Mouse (Mus musculus): ENCODE data around the gene Cdkn2aip. TPM values are rescaled to one million over a fixed set of nuclear protein-coding genes. Genes with fewer than 3 reads are reported as not detected.

The Cdkn2aip gene
- 20.0 and 21.0 TPM in 2 replicates for polyA plus RNA-seq (2015; fragmentation: Nextera tagmentation; extraction: Ambion mirVana)

- ATAC-seq = peak; percentile 96
- H3K36me3 ChIP-seq (ENCODE audit: control insufficient read depth, insufficient read depth, low read length) = 0 out of 2 replicates have a peak, but pooled peaks cover 3% of the 10 kb centered on the region
- H3K27me3 ChIP-seq (replicated peaks; ENCODE audit: control insufficient read depth, insufficient read depth, low read length) = no peaks in the 10 kb centered on the region
- H3K27ac ChIP-seq (ENCODE audit: low read length) = peak within 1 kb of the TSS; percentile 88
- peak within 1 kb of the TSS; percentile 74 for H3K4me2 ChIP-seq (ENCODE audit: low read depth, low read length)
- H3K4me3 ChIP-seq (ENCODE audit: low read length) = peak within 1 kb of the TSS; percentile 98
- WGBS = under 1% methylated on average over 111 of the region's 114 CpGs
- H3K9me3 ChIP-seq (ENCODE audit: control insufficient read depth, low read length) = no peaks in the 10 kb centered on the region
- peaks cover 5% of the 10 kb centered on the region; the same call in 1 of the 2 replicates for H3K4me1 ChIP-seq (ENCODE audit: control insufficient read depth, insufficient read depth, low read length)
- peak within 1 kb of the TSS; percentile 92 for H3K9ac ChIP-seq (ENCODE audit: low read depth, low read length)
Observed at GRCm38 (mm10) chr8:47713761-47714745, at the start of gene Cdkn2aip. Cdkn2aip (minus strand) TSS chr8:47713932.

GRCm38 (mm10) chr8:47763194-47763593, 49.5 kb upstream of the Cdkn2aip start:
- 42% methylated on average over 9 of the region's 9 CpGs for WGBS
- no peaks in the 10 kb centered on the region for H3K9me3 ChIP-seq (ENCODE audit: control insufficient read depth, low read length)
- H3K4me1 ChIP-seq (ENCODE audit: control insufficient read depth, insufficient read depth, low read length) = no peaks in the 10 kb centered on the region
- ATAC-seq = no peak
- H3K36me3 ChIP-seq (ENCODE audit: control insufficient read depth, insufficient read depth, low read length) = no peaks in the 10 kb centered on the region
- H3K4me2 ChIP-seq (ENCODE audit: low read depth, low read length) = no peak overlapping the region
- no peaks in the 10 kb centered on the region for H3K27me3 ChIP-seq (replicated peaks; ENCODE audit: control insufficient read depth, insufficient read depth, low read length)
- no peak overlapping the region for H3K4me3 ChIP-seq (ENCODE audit: low read length)
- H3K27ac ChIP-seq (ENCODE audit: low read length) = no peak overlapping the region
- no peak overlapping the region for H3K9ac ChIP-seq (ENCODE audit: low read depth, low read length)

- Histone ChIP-seq H3K4me2 (ENCODE audit: low read depth, low read length) (no peak overlapping the region), H3K9me3 (ENCODE audit: control insufficient read depth, low read length) (no peaks in the 10 kb centered on the region), H3K4me1 (ENCODE audit: control insufficient read depth, insufficient read depth, low read length) (no peaks in the 10 kb centered on the region), H3K27ac (ENCODE audit: low read length) (no peak overlapping the region), H3K27me3 (replicated peaks; ENCODE audit: control insufficient read depth, insufficient read depth, low read length) (no peaks in the 10 kb centered on the region), H3K36me3 (ENCODE audit: control insufficient read depth, insufficient read depth, low read length) (no peaks in the 10 kb centered on the region), H3K9ac (ENCODE audit: low read depth, low read length) (no peak overlapping the region), H3K4me3 (ENCODE audit: low read length) (no peak overlapping the region)
- WGBS = 45% methylated on average over 11 of the region's 11 CpGs
- ATAC-seq = no peak
Observed at GRCm38 (mm10) chr8:47760685-47761084, 47.0 kb upstream of the Cdkn2aip start.

- no peak overlapping the region for H3K27ac ChIP-seq (ENCODE audit: low read length)
- H3K36me3 ChIP-seq (ENCODE audit: control insufficient read depth, insufficient read depth, low read length) = no peaks in the 10 kb centered on the region
- no peaks in the 10 kb centered on the region for H3K4me1 ChIP-seq (ENCODE audit: control insufficient read depth, insufficient read depth, low read length)
- H3K4me2 ChIP-seq (ENCODE audit: low read depth, low read length) = no peak overlapping the region
- H3K9ac ChIP-seq (ENCODE audit: low read depth, low read length) = no peak overlapping the region
- 66% methylated on average over 4 of the region's 4 CpGs for WGBS
- no peaks in the 10 kb centered on the region for H3K9me3 ChIP-seq (ENCODE audit: control insufficient read depth, low read length)
- H3K27me3 ChIP-seq (replicated peaks; ENCODE audit: control insufficient read depth, insufficient read depth, low read length) = no peaks in the 10 kb centered on the region
- no peak overlapping the region for H3K4me3 ChIP-seq (ENCODE audit: low read length)
- no peak for ATAC-seq
Observed at GRCm38 (mm10) chr8:47760186-47760585, 46.5 kb upstream of the Cdkn2aip start.

- no peak for ATAC-seq
- H3K4me3 ChIP-seq (ENCODE audit: low read length) = no peak overlapping the region
- H3K4me2 ChIP-seq (ENCODE audit: low read depth, low read length) = no peak overlapping the region
- WGBS = 88% methylated on average over 3 of the region's 3 CpGs
- no peak overlapping the region for H3K27ac ChIP-seq (ENCODE audit: low read length)
- no peaks in the 10 kb centered on the region for H3K36me3 ChIP-seq (ENCODE audit: control insufficient read depth, insufficient read depth, low read length)
- no peaks in the 10 kb centered on the region for H3K9me3 ChIP-seq (ENCODE audit: control insufficient read depth, low read length)
- H3K9ac ChIP-seq (ENCODE audit: low read depth, low read length) = no peak overlapping the region
- no peaks in the 10 kb centered on the region for H3K27me3 ChIP-seq (replicated peaks; ENCODE audit: control insufficient read depth, insufficient read depth, low read length)
- H3K4me1 ChIP-seq (ENCODE audit: control insufficient read depth, insufficient read depth, low read length) = no peaks in the 10 kb centered on the region
Observed at GRCm38 (mm10) chr8:47753121-47753520, 39.4 kb upstream of the Cdkn2aip start.

GRCm38 (mm10) chr8:47750096-47750495, 36.4 kb upstream of the Cdkn2aip start:
- Histone ChIP-seq H3K27me3 (replicated peaks; ENCODE audit: control insufficient read depth, insufficient read depth, low read length) (no peaks in the 10 kb centered on the region), H3K4me2 (ENCODE audit: low read depth, low read length) (no peak overlapping the region), H3K9ac (ENCODE audit: low read depth, low read length) (no peak overlapping the region), H3K4me3 (ENCODE audit: low read length) (no peak overlapping the region), H3K9me3 (ENCODE audit: control insufficient read depth, low read length) (no peaks in the 10 kb centered on the region), H3K27ac (ENCODE audit: low read length) (no peak overlapping the region), H3K4me1 (ENCODE audit: control insufficient read depth, insufficient read depth, low read length) (no peaks in the 10 kb centered on the region), H3K36me3 (ENCODE audit: control insufficient read depth, insufficient read depth, low read length) (no peaks in the 10 kb centered on the region)
- no peak for ATAC-seq
- WGBS = 43% methylated on average over 14 of the region's 14 CpGs

- Histone ChIP-seq H3K27me3 (replicated peaks; ENCODE audit: control insufficient read depth, insufficient read depth, low read length) (no peaks in the 10 kb centered on the region), H3K4me2 (ENCODE audit: low read depth, low read length) (no peak overlapping the region; the same call in 1 of the 2 replicates), H3K4me1 (ENCODE audit: control insufficient read depth, insufficient read depth, low read length) (no peaks in the 10 kb centered on the region), H3K9ac (ENCODE audit: low read depth, low read length) (no peak overlapping the region), H3K36me3 (ENCODE audit: control insufficient read depth, insufficient read depth, low read length) (no peaks in the 10 kb centered on the region), H3K4me3 (ENCODE audit: low read length) (no peak overlapping the region), H3K27ac (ENCODE audit: low read length) (no peak overlapping the region), H3K9me3 (ENCODE audit: control insufficient read depth, low read length) (no peaks in the 10 kb centered on the region)
- no peak for ATAC-seq
- WGBS = 62% methylated on average over 8 of the region's 8 CpGs
Observed at GRCm38 (mm10) chr8:47749491-47749890, 35.8 kb upstream of the Cdkn2aip start.

GRCm38 (mm10) chr8:47746304-47746703, 32.6 kb upstream of the Cdkn2aip start:
- Histone ChIP-seq H3K27me3 (replicated peaks; ENCODE audit: control insufficient read depth, insufficient read depth, low read length) (no peaks in the 10 kb centered on the region), H3K4me3 (ENCODE audit: low read length) (no peak overlapping the region), H3K9me3 (ENCODE audit: control insufficient read depth, low read length) (no peaks in the 10 kb centered on the region), H3K9ac (ENCODE audit: low read depth, low read length) (no peak overlapping the region), H3K4me1 (ENCODE audit: control insufficient read depth, insufficient read depth, low read length) (no peaks in the 10 kb centered on the region), H3K36me3 (ENCODE audit: control insufficient read depth, insufficient read depth, low read length) (no peaks in the 10 kb centered on the region), H3K4me2 (ENCODE audit: low read depth, low read length) (no peak overlapping the region), H3K27ac (ENCODE audit: low read length) (no peak overlapping the region)
- WGBS = 70% methylated on average over 12 of the region's 12 CpGs
- no peak for ATAC-seq

- no peaks in the 10 kb centered on the region for H3K27me3 ChIP-seq (replicated peaks; ENCODE audit: control insufficient read depth, insufficient read depth, low read length)
- no peak overlapping the region for H3K27ac ChIP-seq (ENCODE audit: low read length)
- H3K4me2 ChIP-seq (ENCODE audit: low read depth, low read length) = no peak overlapping the region
- H3K4me3 ChIP-seq (ENCODE audit: low read length) = no peak overlapping the region
- no peaks in the 10 kb centered on the region for H3K36me3 ChIP-seq (ENCODE audit: control insufficient read depth, insufficient read depth, low read length)
- no peak overlapping the region for H3K9ac ChIP-seq (ENCODE audit: low read depth, low read length)
- no peaks in the 10 kb centered on the region for H3K4me1 ChIP-seq (ENCODE audit: control insufficient read depth, insufficient read depth, low read length)
- no peaks in the 10 kb centered on the region for H3K9me3 ChIP-seq (ENCODE audit: control insufficient read depth, low read length)
- ATAC-seq = no peak
- 34% methylated on average over 6 of the region's 6 CpGs for WGBS
Observed at GRCm38 (mm10) chr8:47745848-47746247, 32.1 kb upstream of the Cdkn2aip start.

All from intestine, embryonic 16.5 days (tissue).